Mouse (Mus musculus) embryo, embryonic 11.5 days (tissue): Measurements from ENCODE around the gene Asb18.

Experiments used
- DNase-seq: peaks from one replicate; pipeline ENCODE4 v3.0.0-alpha.2; 2012; ENCODE audit warnings: low read depth, low spot score

The Asb18 gene

DNA sequence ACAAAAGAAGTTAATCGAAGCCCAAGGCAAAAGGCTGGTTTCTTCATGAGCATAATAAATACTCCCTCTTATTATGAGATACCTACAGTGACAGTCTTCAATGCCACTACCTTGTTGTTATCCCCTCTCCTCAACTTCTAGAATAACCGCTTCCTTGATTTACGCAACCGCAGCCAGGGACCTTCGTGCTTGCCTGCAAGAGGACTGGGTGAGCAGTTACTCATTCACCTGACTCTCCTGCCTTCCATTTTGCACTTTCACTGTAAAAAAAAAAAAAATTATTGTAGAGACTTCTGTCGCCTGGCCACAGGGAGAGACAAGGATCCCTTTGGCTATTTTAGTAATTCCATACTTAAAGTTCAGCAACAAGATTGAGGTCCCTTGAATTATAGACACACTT is 81.4 kb downstream of the Asb18 start:
- DNase-seq: no peak

DNA sequence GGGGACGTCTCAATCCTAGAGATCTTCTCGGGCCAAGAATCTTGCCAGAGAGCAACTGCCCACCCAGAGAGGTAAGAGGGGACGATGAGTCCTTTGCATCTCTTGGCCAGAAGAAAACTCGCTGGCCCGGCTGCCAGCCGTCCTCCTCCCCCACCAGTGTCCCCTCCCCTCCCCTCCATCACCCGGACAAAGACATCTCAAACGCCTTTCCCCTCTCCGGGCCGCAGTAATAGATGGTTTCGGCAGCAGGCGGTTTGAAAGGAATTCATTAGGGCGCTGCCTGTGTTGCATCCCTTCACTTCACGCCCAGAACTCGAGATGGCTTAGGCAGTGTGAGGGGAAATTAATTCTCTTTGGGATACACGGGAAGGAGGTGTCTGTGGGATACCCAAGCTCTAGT is 81.8 kb downstream of the Asb18 start:
- no peak for DNase-seq

DNA sequence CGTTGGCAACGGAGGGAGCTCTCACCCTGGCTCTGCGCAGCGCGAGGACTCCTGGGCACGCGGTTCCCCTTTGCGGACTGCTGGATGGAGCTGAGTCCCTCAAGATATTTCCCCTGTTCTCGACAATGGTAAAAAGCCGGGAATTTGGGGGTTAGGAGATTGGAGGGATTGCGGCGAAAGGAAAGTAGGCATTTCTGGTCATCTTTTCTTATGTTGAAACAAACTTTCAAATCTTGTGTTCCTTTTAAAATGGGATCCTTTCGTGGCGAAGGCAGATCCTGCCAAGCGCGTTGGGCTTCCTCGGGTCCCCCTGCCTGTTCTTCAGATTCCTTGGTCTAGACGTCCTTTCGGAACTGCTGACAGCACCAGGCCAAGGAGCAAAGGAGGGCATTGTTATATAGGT is 82.4 kb downstream of the Asb18 start:
- DNase-seq: no peak

DNA sequence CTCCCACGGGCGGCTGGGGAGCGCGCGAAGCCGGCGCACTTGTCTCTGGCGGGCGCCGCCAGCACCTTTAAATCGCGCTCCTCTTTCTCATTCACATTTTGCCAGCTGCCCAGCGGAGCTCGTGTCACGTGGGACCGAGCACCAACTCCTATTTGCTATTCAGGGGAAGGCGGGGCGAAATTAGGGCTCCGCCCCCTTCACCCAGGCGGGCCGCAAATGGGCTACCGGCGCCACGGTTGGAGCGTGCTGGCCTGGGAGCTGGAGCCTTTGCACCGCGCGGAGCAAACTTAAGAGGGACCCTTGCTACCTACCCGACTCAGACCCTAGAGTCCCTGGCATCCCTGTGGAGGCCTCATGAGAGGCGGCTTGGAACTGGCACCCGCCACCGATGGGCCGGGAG is 83.3 kb downstream of the Asb18 start, which contains the start of gene Gbx2:
Gene Gbx2 (minus strand): TSS at position 60 of the 400 bp plus-strand sequence.
- peak; percentile 83 for DNase-seq

DNA sequence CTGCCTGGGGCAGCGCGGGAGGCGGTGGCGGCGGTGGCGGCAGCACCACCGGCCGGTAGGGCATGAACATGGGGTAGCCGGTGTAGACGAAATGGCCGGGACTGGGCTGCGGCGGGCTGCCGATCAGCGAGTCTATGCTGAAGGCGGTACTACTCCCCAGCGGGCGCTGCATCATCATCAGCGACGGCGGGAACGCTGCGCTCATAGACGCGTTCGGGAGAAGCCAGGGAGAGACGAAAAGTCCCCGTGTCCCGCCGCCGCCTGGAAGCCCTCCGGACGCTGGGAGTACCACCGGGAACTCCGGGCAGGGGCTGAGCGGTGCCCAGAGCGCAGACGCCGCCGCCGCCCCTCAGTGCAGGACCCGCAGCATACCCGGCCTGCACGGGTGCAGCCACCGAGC is 83.9 kb downstream of the Asb18 start:
- DNase-seq: no peak

DNA sequence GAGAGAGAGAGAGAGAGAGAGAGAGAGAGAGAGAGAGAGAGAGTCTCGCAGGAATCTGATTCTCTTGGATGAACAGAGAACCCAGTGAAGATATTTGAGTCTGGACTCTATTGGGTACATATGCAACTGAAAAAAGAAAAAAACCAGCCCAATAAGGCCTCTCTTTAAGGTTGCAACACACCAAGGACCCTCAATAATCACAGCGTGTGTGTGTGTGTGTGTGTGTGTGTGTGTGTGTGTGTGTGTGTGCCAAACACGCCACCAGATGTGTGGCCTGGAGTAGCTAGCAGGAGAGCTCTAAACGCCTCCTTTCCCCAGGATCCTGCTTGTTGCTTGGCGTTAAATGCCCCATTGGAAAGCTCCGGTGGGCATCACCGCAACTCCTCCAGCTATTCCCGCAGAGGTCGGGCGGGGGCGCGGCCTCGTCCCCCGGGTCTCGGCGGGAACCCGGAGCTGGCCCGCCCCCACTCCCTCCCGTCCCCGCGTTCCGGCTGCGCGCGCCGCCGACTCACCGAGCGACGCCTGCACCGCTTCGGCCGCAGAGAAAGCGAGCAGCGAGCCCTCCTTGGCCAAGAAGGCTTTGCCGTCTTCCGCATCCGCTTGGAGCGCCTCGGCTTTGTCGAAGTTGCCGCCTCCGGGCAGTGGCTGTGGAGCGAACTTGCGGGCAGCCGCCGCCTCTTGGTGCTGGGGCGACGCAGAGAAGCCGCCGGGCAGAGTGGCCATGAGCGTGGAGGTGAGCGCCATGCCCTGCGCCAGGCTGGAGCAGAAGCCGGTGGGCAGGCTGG is 84.6 kb downstream of the Asb18 start:
- no peak for DNase-seq

DNA sequence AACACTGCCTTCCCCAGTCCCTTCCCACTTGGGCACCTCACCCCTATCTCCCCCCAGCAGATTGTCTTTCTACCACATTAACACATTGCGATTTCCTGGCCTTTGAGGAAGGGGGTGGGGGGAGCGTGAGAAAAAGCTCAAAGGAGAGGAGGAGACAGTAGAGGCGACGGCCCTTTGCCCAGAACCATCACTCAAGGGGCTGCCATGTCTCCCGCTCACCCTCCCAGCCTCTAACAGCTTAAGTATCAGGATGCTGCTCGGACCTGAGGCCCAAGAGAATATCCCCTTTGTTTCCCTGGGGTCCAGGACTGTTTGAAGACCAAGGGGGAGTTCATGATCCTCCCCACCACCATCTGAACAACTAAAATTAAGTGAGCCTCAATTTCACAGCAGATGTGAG is 85.3 kb downstream of the Asb18 start:
- DNase-seq: no peak

DNA sequence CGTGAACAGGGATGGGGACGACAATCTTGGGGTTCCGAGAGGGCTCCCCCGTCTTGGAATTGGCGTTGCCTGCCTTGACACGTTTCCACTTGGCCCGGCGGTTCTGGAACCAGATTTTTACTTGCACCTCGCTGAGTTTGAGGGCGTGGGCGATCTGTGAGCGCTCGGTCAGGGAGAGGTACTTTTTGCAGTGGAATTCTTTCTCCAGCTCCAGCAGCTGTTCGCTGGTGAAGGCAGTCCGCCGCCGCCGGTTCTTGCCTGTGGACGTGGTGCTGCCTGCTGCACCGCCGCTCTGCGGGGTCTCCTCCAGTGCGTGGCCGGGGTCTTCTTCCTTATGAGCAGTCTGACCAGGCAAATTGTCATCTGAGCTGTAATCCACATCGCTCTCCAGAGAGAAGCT is 85.8 kb downstream of the Asb18 start:
- DNase-seq: no peak

DNA sequence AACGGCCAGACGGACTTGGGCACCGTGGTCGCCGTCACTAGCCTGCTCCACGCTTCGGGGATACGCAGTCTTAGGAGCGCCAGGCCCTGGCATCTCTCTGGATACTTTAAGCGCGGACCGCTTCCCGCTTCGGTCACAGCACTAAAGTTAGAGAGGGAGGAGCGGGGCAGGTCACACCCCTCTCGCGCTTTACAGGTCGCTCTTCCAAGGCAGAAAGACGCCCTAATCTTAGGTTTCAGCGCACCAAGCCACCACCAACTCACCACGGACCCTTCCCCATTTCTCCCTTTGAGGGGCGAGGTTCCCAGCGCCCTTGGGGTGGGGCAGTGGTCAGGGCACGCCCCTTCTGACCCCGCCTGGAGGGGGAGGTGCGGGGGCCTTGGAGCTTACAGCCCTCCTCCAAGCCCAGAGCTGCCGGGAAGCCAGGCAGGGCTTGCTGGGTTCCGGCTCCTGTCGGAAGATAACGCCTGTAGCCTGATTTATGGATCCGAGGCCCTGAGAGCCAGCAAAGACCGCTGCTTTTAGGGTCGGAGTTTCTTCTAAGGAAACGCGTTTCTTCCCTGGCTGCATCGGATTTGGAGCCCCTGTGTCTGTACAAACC is 87.3 kb downstream of the Asb18 start:
- no peak for DNase-seq

DNA sequence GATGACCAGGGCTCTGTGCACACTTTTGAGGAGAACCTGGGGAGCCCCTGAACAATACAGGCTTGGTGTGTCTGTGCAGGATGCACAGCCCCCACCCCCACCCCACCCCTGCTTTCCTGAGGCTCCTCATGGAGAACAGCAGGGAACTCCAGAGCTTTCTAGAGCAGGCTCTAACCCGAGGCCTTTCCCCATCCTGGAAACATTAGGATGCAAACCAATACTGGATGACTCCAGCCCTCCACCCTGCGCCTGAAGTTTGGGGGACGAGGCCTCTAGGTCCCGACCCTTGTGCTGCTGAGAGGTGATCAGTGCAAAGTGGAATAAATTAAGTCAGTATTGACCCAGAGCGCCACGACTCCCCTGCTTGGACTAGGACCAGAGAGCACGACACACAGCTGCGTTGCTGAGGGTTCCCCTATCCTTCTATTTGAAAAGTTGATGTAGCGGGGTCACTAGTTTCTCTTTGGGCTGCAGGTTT is 87.8 kb downstream of the Asb18 start:
- DNase-seq: no peak

DNA sequence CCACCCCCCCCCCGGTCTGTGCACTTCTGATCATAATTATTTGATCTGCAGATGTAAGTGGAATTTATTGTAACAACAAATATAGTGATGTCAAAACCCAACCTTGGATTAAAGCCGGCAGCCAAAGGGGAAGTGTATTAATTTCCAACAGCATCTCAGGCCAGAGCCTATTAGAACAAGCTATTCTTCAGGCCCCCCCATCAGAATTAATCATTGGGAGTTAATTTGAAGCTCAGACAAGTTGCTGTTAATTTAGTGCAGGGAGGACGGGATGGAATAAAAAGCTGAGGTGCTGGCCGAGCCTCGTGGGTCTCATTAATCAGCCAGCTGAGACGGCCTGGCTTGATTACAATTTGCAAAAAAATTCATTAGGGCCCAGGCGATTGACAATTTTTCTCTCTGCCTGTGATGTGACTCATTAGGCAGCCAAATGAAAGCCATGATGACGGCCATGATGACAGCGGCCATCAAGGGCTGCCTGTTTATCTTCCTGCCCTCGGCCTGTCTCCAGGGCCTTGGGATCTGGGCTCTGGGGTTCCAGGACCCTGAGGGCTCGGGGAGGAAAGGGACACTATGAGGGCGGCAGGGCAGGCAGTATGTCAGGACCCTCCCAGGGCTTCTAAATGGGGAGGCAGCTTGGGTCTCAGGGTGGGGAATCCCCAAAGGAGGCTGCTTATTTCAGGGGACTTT is 88.8 kb downstream of the Asb18 start:
- no peak for DNase-seq

DNA sequence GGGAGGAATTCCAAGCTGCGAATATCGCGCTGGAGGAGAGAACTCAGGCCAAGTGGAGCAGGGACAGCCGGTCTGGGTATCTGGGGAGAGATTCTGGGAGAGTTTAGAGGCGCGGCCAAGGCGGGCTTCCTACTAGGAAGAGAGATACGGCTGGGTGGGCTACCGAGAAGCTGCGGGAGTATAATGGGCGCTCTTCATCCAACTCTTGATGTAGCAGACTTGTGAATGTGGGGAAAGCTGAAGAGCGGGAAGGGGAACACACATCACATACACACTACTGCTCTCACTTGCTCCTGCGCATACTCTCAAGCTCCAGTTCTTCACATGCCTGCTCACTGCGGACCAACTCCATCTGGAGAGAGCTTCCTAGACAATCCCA is 90.8 kb downstream of the Asb18 start:
- DNase-seq: no peak

DNA sequence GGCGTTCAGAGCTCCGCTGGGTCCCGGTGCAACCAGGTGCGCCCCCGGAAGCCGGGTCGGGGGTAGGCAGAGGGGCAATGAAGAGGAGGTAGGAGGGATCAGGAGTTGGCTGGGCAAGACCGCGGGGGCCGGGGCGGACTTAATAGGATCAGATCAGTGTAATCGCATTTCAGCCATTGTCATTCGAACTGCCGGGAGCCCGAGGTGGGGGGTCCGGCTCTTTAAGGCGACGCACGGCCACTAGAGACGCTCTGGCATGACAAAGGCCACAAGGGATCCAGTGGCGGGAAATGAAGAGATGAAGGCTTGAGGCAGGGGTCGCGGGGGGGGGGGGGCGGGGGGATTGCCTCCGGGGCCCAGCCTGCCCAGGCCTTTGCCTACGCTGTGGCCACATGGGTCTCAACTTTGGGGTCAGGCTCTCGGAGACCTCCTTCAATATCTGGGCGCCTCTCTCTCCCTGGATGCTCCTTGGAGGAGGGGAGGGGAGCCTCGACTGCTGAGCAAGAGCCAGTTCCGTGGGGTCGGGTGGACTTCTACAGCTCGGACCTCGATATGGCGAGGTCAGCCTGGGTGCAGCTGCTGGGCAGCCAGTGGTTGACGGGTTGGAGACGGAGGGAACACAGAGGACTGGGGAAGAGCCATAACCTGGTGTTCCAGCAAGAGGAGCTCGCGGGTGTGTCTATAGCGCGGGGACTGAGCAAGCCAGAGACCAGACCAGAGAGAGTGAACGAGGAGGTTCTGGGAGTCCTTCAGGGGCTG is 91.4 kb downstream of the Asb18 start:
- DNase-seq: no peak

DNA sequence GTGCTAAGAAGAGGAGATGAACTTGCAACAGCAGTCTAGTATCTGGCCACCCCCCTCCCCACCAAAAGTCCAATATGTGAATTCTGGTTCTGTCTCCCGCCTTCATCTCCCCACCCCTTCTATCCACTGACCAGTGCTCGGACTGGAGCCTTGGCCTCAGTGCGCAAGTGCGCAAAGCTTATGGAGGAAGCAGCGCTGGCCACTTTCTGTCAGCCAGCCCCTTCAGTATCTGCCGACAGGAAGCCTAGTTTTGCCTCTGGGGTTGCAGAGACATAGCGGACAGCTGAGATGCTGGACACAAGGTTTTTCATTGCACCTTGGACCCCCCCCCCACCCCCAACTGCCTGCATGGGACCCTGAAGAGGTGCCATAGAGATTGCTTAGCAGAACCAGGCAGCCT is 92.2 kb downstream of the Asb18 start:
- DNase-seq: no peak

DNA sequence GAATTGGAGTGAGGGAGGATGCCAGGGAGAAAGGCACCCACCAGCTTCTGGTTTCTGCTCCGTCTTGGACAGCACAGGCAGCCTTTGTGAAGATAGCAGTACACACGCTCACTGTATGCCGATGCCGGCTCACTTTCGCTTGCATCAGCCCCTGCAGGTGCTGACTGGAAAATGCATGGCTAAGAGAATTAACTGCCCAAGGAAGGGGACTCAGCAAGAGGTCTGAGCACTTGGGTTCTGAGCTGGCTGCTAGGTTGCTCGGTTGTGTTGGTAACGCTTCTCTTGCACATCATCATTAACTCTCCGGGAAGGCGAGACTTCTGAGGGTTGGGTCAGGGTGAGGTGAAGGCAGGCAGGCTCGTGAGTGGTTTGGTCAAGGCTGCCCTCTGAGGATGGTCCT is 92.7 kb downstream of the Asb18 start:
- DNase-seq: no peak

DNA sequence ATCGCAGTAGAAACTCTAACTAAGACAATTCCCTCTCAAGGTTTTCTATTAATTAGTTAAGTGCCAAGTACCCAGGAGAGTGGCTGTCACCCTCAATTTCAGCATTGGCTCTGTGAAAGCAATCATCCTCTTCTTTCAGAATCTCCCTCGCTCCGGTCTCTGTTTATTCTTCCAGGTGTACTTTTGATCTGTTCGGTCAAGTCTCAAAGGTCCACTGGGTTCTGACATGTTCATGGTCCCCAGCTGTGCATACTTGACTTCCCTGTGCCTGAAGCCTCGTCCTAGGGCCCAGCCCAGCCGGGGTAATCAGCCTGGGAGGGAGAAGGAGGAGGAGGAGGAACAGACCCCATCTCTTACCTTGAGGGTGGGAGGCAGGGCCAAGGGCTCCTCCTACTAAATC is 95.3 kb downstream of the Asb18 start:
- DNase-seq: no peak

DNA sequence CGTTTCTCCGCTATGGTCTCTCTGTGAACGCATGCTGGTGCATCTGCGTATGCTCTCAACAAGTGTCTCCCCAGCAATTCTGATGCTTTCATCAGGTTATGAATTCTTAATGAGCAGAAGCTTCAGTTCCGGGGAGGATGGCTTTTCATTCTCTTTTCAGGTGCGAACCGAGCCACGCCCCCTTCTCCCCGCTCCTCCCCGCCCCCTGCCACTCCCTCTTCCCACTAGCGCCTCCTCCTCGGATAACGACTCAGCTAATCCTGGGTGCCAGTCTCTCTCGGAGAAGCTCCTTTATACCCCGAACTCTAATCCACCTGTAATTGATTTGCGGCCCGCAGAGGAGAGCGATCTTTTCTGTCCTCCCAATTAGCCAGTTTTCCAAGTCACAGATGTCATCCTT is 96.4 kb downstream of the Asb18 start:
- no peak for DNase-seq

DNA sequence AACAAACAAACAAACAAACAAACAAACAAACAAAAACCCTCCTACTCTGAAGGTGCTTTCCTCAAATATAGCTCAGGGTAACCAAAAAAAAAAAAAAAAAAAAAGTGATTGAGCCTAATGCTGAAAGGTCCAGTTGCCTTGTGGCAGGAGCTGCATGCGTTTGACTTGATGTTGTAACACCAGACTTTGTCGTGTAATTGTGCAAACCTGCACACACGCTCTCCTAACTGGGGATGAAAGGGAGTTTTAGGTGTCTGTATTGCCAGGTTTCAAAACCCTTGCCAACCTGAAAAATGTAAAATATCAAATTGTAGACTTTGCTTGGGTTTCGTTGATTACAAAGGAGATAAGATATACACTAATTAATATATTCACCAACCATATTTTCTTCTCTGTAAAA is 100.9 kb downstream of the Asb18 start:
- no peak for DNase-seq

DNA sequence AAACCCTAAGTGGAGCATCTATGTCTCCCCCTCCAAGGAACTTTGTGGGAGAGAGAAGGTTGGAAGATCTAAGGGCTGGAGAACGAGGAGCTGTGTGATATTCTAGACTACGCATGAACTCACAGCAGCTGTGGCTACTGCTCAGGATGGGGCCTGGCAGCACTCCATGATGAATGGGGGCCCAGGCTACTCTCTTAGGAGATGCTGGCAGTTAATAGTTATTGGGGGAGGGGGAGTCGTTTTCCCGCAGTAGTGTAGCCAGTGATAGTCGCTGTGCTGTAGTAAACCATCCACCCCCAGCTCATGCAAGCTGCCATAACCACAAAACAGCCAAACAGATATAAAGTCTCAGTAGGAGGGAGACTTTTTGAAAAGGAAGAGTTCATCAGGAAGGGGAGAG is 102.1 kb downstream of the Asb18 start:
- no peak for DNase-seq

DNA sequence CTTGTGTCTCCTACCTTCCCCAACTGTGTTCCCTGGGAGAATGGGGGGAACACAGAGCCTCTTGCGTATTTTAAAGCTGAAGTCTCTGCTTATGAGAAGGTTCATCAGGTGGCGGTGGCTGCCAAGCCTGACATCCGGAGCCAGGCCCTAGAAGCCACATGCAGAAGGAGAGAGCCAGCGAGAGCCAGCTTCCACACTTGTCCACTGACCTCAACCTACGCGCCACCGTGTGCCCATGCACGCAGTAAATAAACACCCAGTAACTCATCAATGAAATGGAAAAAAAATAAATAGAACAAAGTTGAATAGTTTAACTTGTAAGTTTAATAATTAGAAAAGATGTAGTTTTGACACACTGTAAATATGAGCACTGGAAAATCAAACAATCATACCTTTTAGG is 104.7 kb downstream of the Asb18 start:
- DNase-seq: no peak

DNA sequence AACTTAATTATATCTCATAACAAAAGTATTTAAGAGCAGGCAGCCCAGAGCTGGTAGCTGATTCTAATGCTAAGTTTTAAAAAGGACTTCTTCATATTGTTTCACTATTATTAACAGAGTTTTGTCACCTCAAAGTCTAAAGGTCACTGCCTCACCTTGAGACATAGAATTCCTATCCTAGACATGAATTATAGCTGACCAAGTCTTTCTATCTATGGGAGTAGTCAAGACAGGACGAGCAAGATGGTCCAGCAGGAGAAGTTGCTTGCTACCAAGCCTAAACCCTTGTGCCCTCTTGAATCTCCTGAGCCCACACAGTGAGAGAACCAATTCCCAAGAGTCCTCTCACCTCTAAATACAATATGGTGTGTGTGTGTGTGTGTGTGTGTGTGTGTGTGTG is 111.8 kb downstream of the Asb18 start:
- no peak for DNase-seq

DNA sequence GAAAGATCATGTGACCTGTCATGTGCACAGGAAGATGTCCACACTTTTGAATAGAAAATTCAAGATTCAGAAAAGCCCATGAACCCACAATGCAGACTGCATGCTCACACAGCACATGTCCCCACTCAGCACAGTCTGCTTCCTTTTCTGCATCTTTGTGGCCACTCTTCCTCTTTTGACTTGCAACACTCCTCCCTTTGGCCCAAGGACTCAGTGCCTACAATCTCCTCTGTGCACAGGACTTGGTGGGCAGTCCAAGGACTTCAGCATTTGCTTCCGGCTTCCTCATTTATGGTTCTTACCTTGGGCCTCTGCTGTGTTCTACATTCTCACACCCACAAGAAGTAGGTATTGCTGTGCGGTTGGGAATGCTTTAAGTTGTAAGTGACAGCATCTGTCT is 112.2 kb downstream of the Asb18 start:
- no peak for DNase-seq
